Mouse (Mus musculus): ENCODE results near the gene Gm45208. TPM values are rescaled to one million over a fixed set of nuclear protein-coding genes. Genes with fewer than 3 reads are reported as not detected.

Gm45208 gene
- polyA plus RNA-seq, 1 experiment from 2014 or later: 1.7 TPM

DNA sequence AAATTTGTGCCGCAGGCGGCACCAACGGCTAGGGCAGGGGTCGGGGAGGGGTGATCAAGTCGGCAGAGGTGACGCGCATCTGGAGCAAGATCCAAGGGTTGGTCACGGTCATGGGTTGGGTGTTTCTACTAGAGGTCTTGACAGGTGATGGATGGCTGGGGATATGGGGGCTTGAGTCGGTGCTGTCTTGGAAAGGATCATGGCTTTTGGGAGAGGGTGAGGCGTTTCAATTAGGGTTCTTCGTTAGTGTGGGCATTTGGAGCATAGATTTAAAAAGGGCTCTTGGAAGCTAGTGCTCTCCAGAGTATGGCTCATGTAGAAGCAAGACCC is 202 bp downstream of the Gm45208 start:
- Histone ChIP-seq H3K27me3 (ENCODE audit: control insufficient read depth, insufficient read depth, low read depth, low read length) (no peaks in the 10 kb centered on the region), H3K4me3 (ENCODE audit: low read length) (peak overlapping the region; percentile 66), H3K9ac (ENCODE audit: low read length) (peak overlapping the region; percentile 76), H3K9me3 (ENCODE audit: control insufficient read depth, low read length) (no peaks in the 10 kb centered on the region), H3K4me1 (replicated peaks; ENCODE audit: control insufficient read depth, insufficient read depth, low read length) (0 out of 2 replicates have a peak, but pooled peaks cover 3% of the 10 kb centered on the region), H3K36me3 (ENCODE audit: control insufficient read depth, insufficient read depth, low read length) (peaks cover 5% of the 10 kb centered on the region), H3K4me2 (ENCODE audit: low read depth, low read length) (peak overlapping the region; percentile 47), H3K27ac (ENCODE audit: low read length) (peak overlapping the region; percentile 98)
- WGBS: 12% methylated on average over 11 of the region's 11 CpGs
- ATAC-seq (ENCODE audit: low read depth): no peak

DNA sequence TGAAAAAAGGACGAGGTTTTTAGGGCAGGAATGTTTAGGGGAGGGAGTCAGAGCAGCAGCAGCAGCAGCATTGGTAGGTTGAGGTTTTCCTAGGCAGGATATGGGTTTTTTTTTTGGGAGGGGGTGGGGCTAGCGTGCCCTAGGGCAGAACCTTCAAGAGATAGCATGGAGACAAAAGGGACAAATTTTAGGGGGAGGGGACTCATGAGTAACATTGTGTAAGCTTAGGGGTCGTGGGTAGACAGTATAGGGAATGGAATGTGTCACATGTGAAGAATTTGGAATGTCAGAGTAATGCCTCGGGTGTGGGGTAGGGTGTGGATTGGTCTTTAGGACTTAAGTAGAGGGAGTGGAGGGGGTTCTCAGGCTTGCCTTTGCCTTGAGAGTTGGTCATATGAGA is 646 bp downstream of the Gm45208 start:
- peak overlapping the region; percentile 76 for H3K9ac ChIP-seq (ENCODE audit: low read length)
- peak overlapping the region; percentile 98 for H3K27ac ChIP-seq (ENCODE audit: low read length)
- ATAC-seq (ENCODE audit: low read depth): peak; percentile 20; the same call in 1 of the 2 replicates
- H3K4me2 ChIP-seq (ENCODE audit: low read depth, low read length): peak overlapping the region; percentile 47
- H3K9me3 ChIP-seq (ENCODE audit: control insufficient read depth, low read length): no peaks in the 10 kb centered on the region
- 12% methylated on average over 4 of the region's 4 CpGs for WGBS
- H3K36me3 ChIP-seq (ENCODE audit: control insufficient read depth, insufficient read depth, low read length): peaks cover 5% of the 10 kb centered on the region
- H3K27me3 ChIP-seq (ENCODE audit: control insufficient read depth, insufficient read depth, low read depth, low read length): no peaks in the 10 kb centered on the region
- peak overlapping the region; percentile 66 for H3K4me3 ChIP-seq (ENCODE audit: low read length)
- 0 out of 2 replicates have a peak, but pooled peaks cover 3% of the 10 kb centered on the region for H3K4me1 ChIP-seq (replicated peaks; ENCODE audit: control insufficient read depth, insufficient read depth, low read length)

DNA sequence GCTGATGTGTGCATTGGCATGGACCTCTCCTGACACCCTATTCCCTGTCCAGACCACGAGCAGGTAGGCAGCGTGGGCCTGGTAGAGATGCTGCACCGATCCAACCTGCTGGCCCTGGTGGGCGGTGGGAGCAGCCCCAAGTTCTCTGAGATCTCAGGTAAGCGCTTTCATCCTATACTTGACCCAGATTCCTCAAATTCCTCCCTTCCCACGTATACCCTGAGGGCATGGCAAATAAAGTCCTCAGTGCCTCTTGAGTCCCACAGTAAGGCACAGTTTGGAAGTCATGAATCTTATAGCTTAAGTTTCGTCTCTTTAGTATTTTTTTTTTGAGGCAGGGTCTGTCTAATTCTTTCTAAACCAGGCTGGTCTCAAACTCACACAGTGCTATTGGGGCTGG is 2.1 kb downstream of the Gm45208 start:
- Histone ChIP-seq H3K9me3 (ENCODE audit: control insufficient read depth, low read length) (no peaks in the 10 kb centered on the region), H3K27me3 (ENCODE audit: control insufficient read depth, insufficient read depth, low read depth, low read length) (no peaks in the 10 kb centered on the region), H3K9ac (ENCODE audit: low read length) (no peak overlapping the region), H3K4me2 (ENCODE audit: low read depth, low read length) (peak overlapping the region; percentile 47; the same call in 1 of the 2 replicates), H3K27ac (ENCODE audit: low read length) (peak overlapping the region; percentile 75), H3K36me3 (ENCODE audit: control insufficient read depth, insufficient read depth, low read length) (peaks cover 5% of the 10 kb centered on the region), H3K4me1 (replicated peaks; ENCODE audit: control insufficient read depth, insufficient read depth, low read length) (0 out of 2 replicates have a peak, but pooled peaks cover 3% of the 10 kb centered on the region), H3K4me3 (ENCODE audit: low read length) (peak overlapping the region; percentile 66; the same call in 1 of the 2 replicates)
- WGBS: 59% methylated on average over 7 of the region's 7 CpGs
- no peak for ATAC-seq (ENCODE audit: low read depth)

DNA sequence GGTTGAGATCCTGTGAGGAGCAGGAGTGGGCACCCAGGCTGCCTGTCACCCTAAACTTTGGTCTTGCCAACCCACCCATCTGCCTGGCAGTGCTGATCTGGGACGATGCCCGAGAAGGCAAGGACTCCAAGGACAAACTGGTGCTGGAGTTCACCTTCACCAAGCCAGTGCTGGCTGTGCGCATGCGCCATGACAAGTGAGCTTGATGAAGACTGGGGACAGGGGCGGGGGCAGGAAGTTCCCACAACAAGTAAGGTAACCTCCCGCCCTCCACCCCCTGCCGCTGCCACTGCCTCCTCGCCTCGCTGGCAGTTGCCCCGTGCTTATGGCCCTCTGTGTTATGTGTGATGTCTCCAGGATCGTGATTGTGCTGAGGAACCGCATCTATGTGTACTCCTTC is 3.8 kb downstream of the Gm45208 start:
- WGBS: 87% methylated on average over 12 of the region's 12 CpGs
- Histone ChIP-seq H3K4me3 (ENCODE audit: low read length) (no peak overlapping the region), H3K4me2 (ENCODE audit: low read depth, low read length) (no peak overlapping the region), H3K27ac (ENCODE audit: low read length) (no peak overlapping the region), H3K9me3 (ENCODE audit: control insufficient read depth, low read length) (no peaks in the 10 kb centered on the region), H3K4me1 (replicated peaks; ENCODE audit: control insufficient read depth, insufficient read depth, low read length) (0 out of 2 replicates have a peak, but pooled peaks cover 3% of the 10 kb centered on the region), H3K36me3 (ENCODE audit: control insufficient read depth, insufficient read depth, low read length) (peaks cover 5% of the 10 kb centered on the region), H3K27me3 (ENCODE audit: control insufficient read depth, insufficient read depth, low read depth, low read length) (no peaks in the 10 kb centered on the region), H3K9ac (ENCODE audit: low read length) (no peak overlapping the region)
- no peak for ATAC-seq (ENCODE audit: low read depth)

DNA sequence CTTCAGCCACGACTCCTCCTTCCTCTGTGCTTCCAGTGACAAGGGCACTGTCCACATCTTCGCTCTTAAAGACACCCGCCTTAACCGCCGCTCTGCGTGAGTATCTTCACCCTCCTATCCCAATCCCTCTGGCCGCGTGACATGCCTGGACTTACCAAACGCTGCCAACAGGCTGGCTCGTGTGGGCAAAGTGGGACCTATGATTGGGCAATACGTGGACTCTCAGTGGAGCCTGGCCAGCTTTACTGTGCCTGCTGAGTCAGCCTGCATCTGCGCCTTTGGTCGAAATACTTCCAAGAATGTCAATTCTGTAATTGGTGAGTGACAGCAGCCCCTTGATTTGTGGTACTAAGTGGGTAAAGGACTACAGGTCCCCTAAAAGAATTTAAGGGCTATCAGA is 5.1 kb downstream of the Gm45208 start:
- Histone ChIP-seq H3K27me3 (ENCODE audit: control insufficient read depth, insufficient read depth, low read depth, low read length) (no peaks in the 10 kb centered on the region), H3K9ac (ENCODE audit: low read length) (no peak overlapping the region), H3K27ac (ENCODE audit: low read length) (no peak overlapping the region), H3K4me1 (replicated peaks; ENCODE audit: control insufficient read depth, insufficient read depth, low read length) (0 out of 2 replicates have a peak, but pooled peaks cover 3% of the 10 kb centered on the region), H3K9me3 (ENCODE audit: control insufficient read depth, low read length) (no peaks in the 10 kb centered on the region), H3K4me2 (ENCODE audit: low read depth, low read length) (no peak overlapping the region), H3K36me3 (ENCODE audit: control insufficient read depth, insufficient read depth, low read length) (peaks cover 5% of the 10 kb centered on the region), H3K4me3 (ENCODE audit: low read length) (no peak overlapping the region)
- WGBS: 83% methylated on average over 13 of the region's 13 CpGs
- ATAC-seq (ENCODE audit: low read depth): no peak

DNA sequence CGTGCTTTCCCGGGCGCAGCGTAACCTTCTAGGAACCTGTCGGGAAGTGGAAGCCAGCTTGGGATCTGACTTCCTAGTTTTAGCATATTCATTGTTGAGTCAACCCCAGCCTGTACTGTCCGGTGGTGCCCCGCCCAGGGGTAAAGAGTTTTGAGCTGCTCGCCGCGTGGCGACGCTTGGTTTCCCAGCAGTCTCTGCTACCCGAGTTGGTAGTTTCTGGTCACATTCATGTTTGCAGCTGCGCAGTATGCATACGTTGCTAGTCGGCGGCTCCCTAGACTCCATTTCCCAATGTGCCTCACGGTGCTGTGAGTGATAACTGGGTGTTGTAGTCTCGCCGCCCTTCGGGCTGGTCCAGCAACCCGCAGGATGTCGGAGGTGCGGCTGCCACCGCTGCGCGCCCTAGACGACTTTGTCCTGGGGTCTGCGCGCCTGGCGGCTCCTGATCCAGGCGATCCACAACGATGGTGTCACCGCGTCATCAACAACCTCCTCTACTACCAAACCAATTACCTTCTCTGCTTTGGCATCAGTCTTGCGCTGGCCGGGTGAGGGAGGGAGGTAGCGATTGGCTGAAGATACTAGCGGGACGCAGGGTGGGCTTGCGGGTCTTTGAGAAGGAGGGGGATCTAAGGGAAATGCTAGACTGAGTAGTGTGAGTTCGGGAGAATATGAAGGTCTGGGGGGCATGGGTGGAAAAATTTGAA is 6.3 kb downstream of the Gm45208 start, which contains the start of gene Praf2:
TSS of gene Praf2 (plus strand) at position 225 of the 707 bp plus-strand sequence.
- H3K9me3 ChIP-seq (ENCODE audit: control insufficient read depth, low read length): no peaks in the 10 kb centered on the region
- peak within 1 kb of the TSS; percentile 53 for H3K4me3 ChIP-seq (ENCODE audit: low read length)
- no peaks in the 10 kb centered on the region for H3K27me3 ChIP-seq (ENCODE audit: control insufficient read depth, insufficient read depth, low read depth, low read length)
- H3K9ac ChIP-seq (ENCODE audit: low read length): peak within 1 kb of the TSS; percentile 64
- 15% methylated on average over 41 of the region's 42 CpGs for WGBS
- no peaks in the 10 kb centered on the region for H3K4me1 ChIP-seq (replicated peaks; ENCODE audit: control insufficient read depth, insufficient read depth, low read length)
- peak; percentile 91 for ATAC-seq (ENCODE audit: low read depth)
- H3K4me2 ChIP-seq (ENCODE audit: low read depth, low read length): peak within 1 kb of the TSS; percentile 57
- peak within 1 kb of the TSS; percentile 67 for H3K27ac ChIP-seq (ENCODE audit: low read length)
- H3K36me3 ChIP-seq (ENCODE audit: control insufficient read depth, insufficient read depth, low read length): peaks cover 5% of the 10 kb centered on the region

DNA sequence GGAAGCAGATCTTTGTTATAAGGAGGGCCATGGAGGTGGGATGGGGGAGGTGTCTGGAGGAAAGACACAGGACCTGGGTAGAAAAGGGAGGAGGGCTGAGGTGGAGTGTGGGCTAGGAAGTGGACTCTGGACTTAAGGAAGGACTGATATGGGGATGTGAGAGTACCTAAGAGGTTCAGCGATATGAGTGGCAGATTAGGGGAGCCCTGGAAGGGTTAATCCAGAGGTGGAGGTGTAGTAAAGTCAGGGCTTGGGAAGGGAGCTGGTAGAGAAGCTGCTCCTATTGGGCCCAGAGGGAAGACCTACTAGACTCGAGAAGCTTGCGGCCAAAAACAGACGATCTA is 6.8 kb downstream of the Gm45208 start:
- 30% methylated on average over 4 of the region's 4 CpGs for WGBS
- Histone ChIP-seq H3K4me2 (ENCODE audit: low read depth, low read length) (peak overlapping the region; percentile 57), H3K36me3 (ENCODE audit: control insufficient read depth, insufficient read depth, low read length) (peaks cover 5% of the 10 kb centered on the region), H3K9me3 (ENCODE audit: control insufficient read depth, low read length) (no peaks in the 10 kb centered on the region), H3K4me3 (ENCODE audit: low read length) (peak overlapping the region; percentile 53), H3K9ac (ENCODE audit: low read length) (peak overlapping the region; percentile 64), H3K27me3 (ENCODE audit: control insufficient read depth, insufficient read depth, low read depth, low read length) (no peaks in the 10 kb centered on the region), H3K4me1 (replicated peaks; ENCODE audit: control insufficient read depth, insufficient read depth, low read length) (no peaks in the 10 kb centered on the region), H3K27ac (ENCODE audit: low read length) (no peak overlapping the region)
- no peak for ATAC-seq (ENCODE audit: low read depth)

DNA sequence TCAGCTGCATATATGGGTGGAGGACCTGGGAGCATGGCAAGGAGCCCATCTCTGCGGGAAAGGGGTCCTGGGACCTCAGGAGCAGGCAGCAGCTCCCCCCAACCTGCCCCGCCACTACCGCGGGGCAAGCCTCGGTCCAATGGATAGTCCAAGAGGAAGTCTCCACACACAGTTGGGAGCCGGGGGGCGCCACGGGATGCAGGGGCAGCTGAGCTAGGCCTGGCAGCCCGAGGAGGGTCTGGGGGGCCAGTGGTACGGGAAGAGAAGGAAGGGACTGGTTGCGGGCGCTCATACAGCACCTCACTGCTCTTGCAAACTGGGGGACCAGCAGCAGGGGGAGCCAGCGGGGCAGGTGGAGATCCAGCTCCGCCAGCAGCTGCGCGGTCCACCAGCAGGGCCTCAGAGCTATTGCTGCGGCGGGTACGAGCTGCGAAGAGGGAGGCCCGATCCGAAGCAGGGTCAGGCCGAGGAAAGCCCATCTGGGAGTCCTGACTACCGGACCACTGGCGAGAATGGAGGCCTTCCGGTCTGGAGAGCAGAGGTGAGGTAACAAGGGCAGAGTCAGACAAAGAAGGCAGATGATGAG is 11.6 kb downstream of the Gm45208 start:
- no peaks in the 10 kb centered on the region for H3K4me1 ChIP-seq (replicated peaks; ENCODE audit: control insufficient read depth, insufficient read depth, low read length)
- no peak overlapping the region for H3K27ac ChIP-seq (ENCODE audit: low read length)
- 34% methylated on average over 22 of the region's 26 CpGs for WGBS
- no peaks in the 10 kb centered on the region for H3K27me3 ChIP-seq (ENCODE audit: control insufficient read depth, insufficient read depth, low read depth, low read length)
- no peaks in the 10 kb centered on the region; the same call in 1 of the 2 replicates for H3K36me3 ChIP-seq (ENCODE audit: control insufficient read depth, insufficient read depth, low read length)
- no peaks in the 10 kb centered on the region for H3K9me3 ChIP-seq (ENCODE audit: control insufficient read depth, low read length)
- peak; percentile 32; the same call in 1 of the 2 replicates for ATAC-seq (ENCODE audit: low read depth)
- 0 out of 2 replicates have a peak overlapping the region, but pooled peaks have one; percentile 23 for H3K9ac ChIP-seq (ENCODE audit: low read length)
- no peak overlapping the region for H3K4me3 ChIP-seq (ENCODE audit: low read length)
- no peak overlapping the region for H3K4me2 ChIP-seq (ENCODE audit: low read depth, low read length)

DNA sequence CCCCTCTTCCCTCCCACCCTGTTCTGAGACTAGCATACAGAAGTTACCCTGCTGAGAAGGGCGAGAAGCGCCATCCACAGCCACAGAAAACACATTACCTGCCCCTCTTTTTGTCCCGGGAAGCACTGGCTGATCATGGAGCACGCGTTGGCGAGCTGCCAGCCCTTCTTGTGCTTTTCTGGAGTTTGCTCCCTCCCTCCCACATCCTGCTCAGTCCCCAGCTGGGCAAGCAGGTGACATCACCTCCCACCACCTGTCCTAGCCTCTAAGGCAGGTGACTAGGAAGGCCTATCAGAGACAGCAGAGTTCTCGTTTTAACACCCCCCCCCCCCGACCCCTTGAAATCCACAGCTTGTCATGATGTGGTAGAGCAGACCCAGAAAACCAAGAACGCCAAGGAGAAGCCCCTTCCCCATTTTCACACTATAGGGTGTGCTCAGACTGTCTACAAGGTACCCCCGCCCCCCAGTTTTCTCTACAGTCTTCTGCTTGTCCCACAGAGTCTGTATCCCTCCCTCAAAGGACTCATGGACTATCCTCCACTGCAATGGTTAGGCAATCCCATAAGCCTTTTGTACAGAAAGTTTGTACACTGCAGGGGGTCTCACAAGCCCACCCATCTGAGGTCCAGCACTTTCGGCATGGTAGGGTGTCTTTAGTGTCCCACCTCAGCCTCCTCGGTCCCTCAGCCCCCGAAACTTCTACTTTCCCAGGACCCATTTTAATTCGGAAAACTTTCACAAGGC is 17.5 kb downstream of the Gm45208 start:
- Histone ChIP-seq H3K9me3 (ENCODE audit: control insufficient read depth, low read length) (no peaks in the 10 kb centered on the region), H3K4me2 (ENCODE audit: low read depth, low read length) (peak overlapping the region; percentile 46), H3K9ac (ENCODE audit: low read length) (0 out of 2 replicates have a peak overlapping the region, but pooled peaks have one; percentile 1), H3K36me3 (ENCODE audit: control insufficient read depth, insufficient read depth, low read length) (no peaks in the 10 kb centered on the region; the same call in 1 of the 2 replicates), H3K4me1 (replicated peaks; ENCODE audit: control insufficient read depth, insufficient read depth, low read length) (no peaks in the 10 kb centered on the region), H3K27ac (ENCODE audit: low read length) (peak overlapping the region; percentile 80), H3K27me3 (ENCODE audit: control insufficient read depth, insufficient read depth, low read depth, low read length) (no peaks in the 10 kb centered on the region), H3K4me3 (ENCODE audit: low read length) (peak overlapping the region; percentile 41)
- WGBS: 60% methylated on average over 14 of the region's 14 CpGs
- peak; percentile 67; the same call in 1 of the 2 replicates for ATAC-seq (ENCODE audit: low read depth)
